Mouse (Mus musculus) liver, embryonic 14.5 days (tissue): ENCODE data around the gene Rpl6.
"Not testable (repeated sequence)": the region's sequence is repeated elsewhere in the genome, so short reads cannot be mapped to it uniquely, and the experiment has no call there.

ENCODE experiments used
- CTCF ChIP-seq: IDR thresholded peaks from 2 replicates; pipeline ENCODE4 v1.5.1; 2016; ENCODE audit warnings: antibody characterized with exemption, low read depth, control low read depth
- EP300 ChIP-seq: IDR thresholded peaks from 2 replicates; pipeline ENCODE4 v1.6.1; 2016; ENCODE audit warnings: antibody characterized with exemption, low read depth

DNA sequence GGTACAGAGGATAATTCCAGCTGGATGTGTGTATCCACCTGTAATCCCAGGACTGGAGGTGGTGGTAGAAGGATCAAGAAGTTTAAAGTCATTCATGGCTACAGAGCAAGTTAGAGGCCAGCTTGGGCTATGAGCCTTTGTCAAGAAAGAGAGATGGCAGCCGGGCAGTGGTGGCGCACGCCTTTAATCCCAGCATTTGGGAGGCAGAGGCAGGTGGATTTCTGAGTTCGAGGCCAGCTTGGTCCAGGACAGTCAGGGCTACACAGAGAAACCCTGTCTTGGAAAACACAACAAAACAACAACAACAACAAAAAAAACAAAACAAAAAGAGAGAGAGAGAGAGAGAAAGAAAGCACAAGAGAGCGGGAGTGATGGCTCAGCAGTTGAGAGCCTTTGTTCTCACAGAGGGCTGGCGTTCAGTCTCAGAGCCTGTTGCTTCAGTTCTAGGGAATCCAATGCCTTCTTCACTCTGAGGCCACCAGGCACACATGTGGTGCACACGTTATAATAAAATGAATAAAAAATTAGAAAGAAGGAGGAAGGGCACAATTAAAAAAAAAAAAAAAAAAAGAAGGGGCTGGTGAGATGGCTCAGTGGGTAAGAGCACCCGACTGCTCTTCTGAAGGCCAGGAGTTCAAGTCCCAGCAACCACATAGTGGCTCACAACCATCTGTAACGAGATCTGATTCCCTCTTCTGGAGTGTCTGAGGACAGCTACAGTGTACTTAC lies 12.5 kb downstream of the Rpl6 start:
- TF ChIP-seq CTCF, EP300: not testable (repeated sequence)
